Mouse (Mus musculus) hindbrain, embryonic 13.5 days (tissue): ENCODE data around the gene Dthd1. TPM values are rescaled to one million over a fixed set of nuclear protein-coding genes. Genes with fewer than 3 reads are reported as not detected.

Experiments
- ATAC-seq: fragments of 200-750 bp; cut with Nextera tagmentation; 2 replicates; pipeline ENCODE4 v1.8.0; 2017; ENCODE audit warnings: moderate TSS enrichment; ENCODE audit not compliant: low FRiP score
- H3K27ac ChIP-seq: fragments of 300-500 bp; sonication (generic); 2 replicates; pipeline ENCODE4 v1.5.1; 2015; ENCODE audit warnings: inconsistent platforms, mild to moderate bottlenecking, moderate library complexity
- H3K27me3 ChIP-seq: fragments of 300-500 bp; sonication (generic); 2 replicates; pipeline ENCODE4 v1.6.1; 2015; ENCODE audit warnings: mild to moderate bottlenecking, inconsistent platforms
- H3K36me3 ChIP-seq: fragments of 300-500 bp; sonication (generic); 2 replicates; pipeline ENCODE4 v1.6.1; 2015; ENCODE audit warnings: mild to moderate bottlenecking, inconsistent platforms
- H3K4me1 ChIP-seq: fragments of 300-500 bp; sonication (generic); replicated peaks from 2 replicates; pipeline ENCODE4 v1.6.1; 2015; ENCODE audit warnings: inconsistent platforms
- H3K4me2 ChIP-seq: fragments of 300-500 bp; sonication (generic); 2 replicates; pipeline ENCODE4 v1.6.1; 2015; ENCODE audit warnings: inconsistent platforms, mild to moderate bottlenecking, moderate library complexity
- H3K4me3 ChIP-seq: fragments of 300-500 bp; sonication (generic); 2 replicates; pipeline ENCODE4 v1.5.1; 2015; ENCODE audit warnings: mild to moderate bottlenecking, inconsistent platforms
- H3K9ac ChIP-seq: fragments of 300-500 bp; sonication (generic); 2 replicates; pipeline ENCODE4 v1.6.1; 2015; ENCODE audit warnings: mild to moderate bottlenecking, inconsistent platforms
- H3K9me3 ChIP-seq: fragments of 300-500 bp; sonication (generic); 2 replicates; pipeline ENCODE4 v1.6.1; 2016; ENCODE audit warnings: inconsistent platforms
- WGBS: fragments of 180-500 bp; shearing (Covaris S2); methylation state at CpG from one replicate; pipeline ENCODE4 v1.1.7; 2015; 5-methylcytosine and 5-hydroxymethylcytosine counted together
- polyA plus RNA-seq: library from polyadenylated mRNA; unstranded; fragments of >200 nt; fragmentation: Nextera tagmentation; extraction: Ambion mirVana; gene quantifications from 2 replicates; pipeline ENCODE4 v1.2.1, GENCODE M21; 2015

The Dthd1 gene
- polyA plus RNA-seq, 1 experiment from 2014 or later, result not detected

DNA sequence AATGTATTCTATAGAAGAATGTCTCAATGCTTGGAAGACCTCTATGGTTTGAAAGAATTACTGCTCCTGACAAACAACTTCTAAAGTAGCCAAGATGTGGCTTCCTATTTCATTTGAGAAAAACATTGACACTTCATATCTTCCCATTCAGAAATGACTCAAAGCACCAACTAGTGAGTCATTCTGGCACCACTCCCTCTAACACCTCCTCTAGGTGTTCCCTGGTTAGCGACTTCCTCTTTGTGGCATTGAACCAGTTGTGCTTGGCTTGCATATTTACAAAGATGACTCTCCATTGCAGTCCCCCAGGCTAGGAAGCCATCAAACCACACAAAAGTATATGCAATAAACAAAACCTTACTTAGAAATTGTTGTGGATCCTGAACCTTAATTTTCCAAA lies 2.1 kb downstream of the Dthd1 start:
- H3K36me3 ChIP-seq, result no peaks in the 10 kb centered on the region
- no peaks in the 10 kb centered on the region for H3K27me3 ChIP-seq
- 84% methylated on average over 1 of the region's 1 CpGs for WGBS
- no peak overlapping the region for H3K4me2 ChIP-seq
- no peak overlapping the region for H3K27ac ChIP-seq
- no peaks in the 10 kb centered on the region for H3K9me3 ChIP-seq
- no peaks in the 10 kb centered on the region for H3K4me1 ChIP-seq
- H3K9ac ChIP-seq, result no peak overlapping the region
- no peak for ATAC-seq
- H3K4me3 ChIP-seq, result no peak overlapping the region

DNA sequence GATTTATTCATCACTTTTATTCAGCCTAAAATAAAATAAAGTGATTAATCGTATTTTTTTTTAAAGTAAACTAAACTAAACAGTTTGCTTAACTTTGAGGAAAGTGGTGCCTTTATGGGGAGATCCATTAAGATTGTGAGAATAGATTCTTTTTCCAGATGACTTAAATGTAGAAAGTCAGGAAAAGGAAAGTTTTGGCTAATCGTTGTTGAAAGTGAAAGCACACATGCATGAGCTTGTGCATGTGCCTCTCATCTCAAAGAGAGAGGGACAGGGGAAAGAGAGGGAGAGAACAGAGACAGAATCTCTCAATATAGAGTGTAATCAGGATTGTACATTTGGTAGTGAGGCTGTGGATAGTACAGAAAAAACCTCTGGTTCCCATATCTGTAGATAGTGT lies 5.9 kb downstream of the Dthd1 start:
- Histone ChIP-seq H3K9me3 (no peaks in the 10 kb centered on the region), H3K36me3 (no peaks in the 10 kb centered on the region), H3K27ac (no peak overlapping the region), H3K4me2 (no peak overlapping the region), H3K9ac (no peak overlapping the region), H3K27me3 (no peaks in the 10 kb centered on the region), H3K4me3 (no peak overlapping the region), H3K4me1 (no peaks in the 10 kb centered on the region)
- WGBS, result 84% methylated on average over 2 of the region's 2 CpGs
- ATAC-seq, result no peak

DNA sequence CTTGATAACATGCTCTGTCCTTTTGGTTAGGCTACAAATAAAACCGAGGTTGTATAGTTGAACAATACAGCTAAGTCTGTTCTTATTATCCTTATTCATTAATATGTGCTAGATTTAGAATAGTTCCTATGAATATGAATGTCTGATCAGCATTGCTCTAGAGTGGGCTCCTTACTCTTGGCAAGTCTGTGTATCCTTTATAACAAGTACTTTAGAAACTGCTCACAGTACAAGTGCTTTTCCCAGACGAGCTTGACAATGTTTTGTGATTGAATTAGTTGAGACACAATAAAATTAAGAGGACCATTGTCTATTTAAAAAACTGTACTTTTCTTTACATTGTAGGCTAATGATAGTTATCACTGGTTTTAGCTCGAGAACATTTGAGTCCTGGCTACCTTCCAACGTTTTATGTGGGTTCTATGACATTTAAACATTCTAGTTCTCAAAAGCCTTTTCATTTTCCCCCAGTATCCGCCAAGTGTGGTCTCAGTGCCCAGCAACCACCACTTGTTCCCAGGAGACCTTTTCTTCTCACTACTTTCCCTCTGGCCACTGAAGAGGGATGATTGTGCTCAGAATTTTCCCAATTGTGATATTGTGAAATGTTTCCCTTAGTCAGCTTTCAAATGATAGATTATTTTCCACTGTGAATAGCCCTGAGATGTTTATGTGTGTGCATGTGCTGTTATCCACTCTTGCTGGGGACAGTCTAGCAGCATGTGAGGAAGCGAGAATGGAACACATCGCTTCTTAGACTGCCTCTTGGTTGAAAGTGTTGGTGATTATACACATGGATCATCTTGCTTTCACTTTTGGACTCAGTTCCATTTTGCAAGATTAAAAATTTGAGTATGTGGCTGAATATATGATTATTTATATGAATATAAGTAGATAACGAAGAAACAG lies 7.0 kb downstream of the Dthd1 start:
- ATAC-seq, result no peak
- 73% methylated on average over 8 of the region's 8 CpGs for WGBS
- H3K27me3 ChIP-seq, result no peaks in the 10 kb centered on the region

GRCm38 (mm10) chr5:62842955-62843730 lies 29.5 kb downstream of the Dthd1 start:
- H3K4me1 ChIP-seq, result no peaks in the 10 kb centered on the region
- no peaks in the 10 kb centered on the region for H3K27me3 ChIP-seq
- WGBS, result 94% methylated on average over 3 of the region's 3 CpGs
- no peaks in the 10 kb centered on the region for H3K36me3 ChIP-seq
- no peak for ATAC-seq
- no peak overlapping the region for H3K4me3 ChIP-seq
- H3K27ac ChIP-seq, result no peak overlapping the region
- H3K9ac ChIP-seq, result no peak overlapping the region
- H3K4me2 ChIP-seq, result no peak overlapping the region
- H3K9me3 ChIP-seq, result no peaks in the 10 kb centered on the region

More for the DNA sequence above, 7.0 kb downstream of the Dthd1 start:
- Histone ChIP-seq H3K9ac (no peak overlapping the region), H3K4me3 (no peak overlapping the region), H3K4me2 (no peak overlapping the region), H3K27ac (no peak overlapping the region), H3K4me1 (no peaks in the 10 kb centered on the region), H3K36me3 (no peaks in the 10 kb centered on the region), H3K9me3 (no peaks in the 10 kb centered on the region)

GRCm38 (mm10) chr5:62846571-62847131 lies 33.0 kb downstream of the Dthd1 start:
- ATAC-seq, result no peak
- no peak overlapping the region for H3K9ac ChIP-seq
- no peak overlapping the region for H3K4me3 ChIP-seq
- no peaks in the 10 kb centered on the region for H3K36me3 ChIP-seq
- WGBS, result 88% methylated on average over 6 of the region's 6 CpGs
- H3K4me2 ChIP-seq, result no peak overlapping the region
- no peaks in the 10 kb centered on the region for H3K27me3 ChIP-seq
- no peak overlapping the region for H3K27ac ChIP-seq
- H3K9me3 ChIP-seq, result no peaks in the 10 kb centered on the region
- H3K4me1 ChIP-seq, result no peaks in the 10 kb centered on the region

DNA sequence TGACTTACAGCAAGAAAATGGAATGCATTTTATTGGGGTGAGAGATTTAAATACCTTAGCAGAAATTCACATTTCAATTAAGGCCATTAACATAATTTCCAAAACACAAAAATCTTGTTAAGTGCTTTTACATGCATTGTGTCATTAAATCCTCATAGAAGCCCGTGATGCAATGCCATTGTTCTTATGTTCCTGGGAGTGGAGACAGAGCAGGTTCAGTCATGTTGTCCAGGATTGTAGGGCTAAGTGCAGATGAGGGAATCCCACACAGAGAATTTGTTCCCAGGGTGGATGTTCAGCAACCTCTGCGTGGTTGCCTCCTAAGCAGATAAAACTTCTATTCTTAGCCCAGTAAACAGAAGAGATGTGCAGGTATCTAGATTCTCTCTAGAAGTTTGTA lies 37.7 kb downstream of the Dthd1 start:
- no peak for ATAC-seq
- 81% methylated on average over 2 of the region's 2 CpGs for WGBS
- H3K4me3 ChIP-seq, result no peak overlapping the region
- H3K9ac ChIP-seq, result no peak overlapping the region
- H3K27me3 ChIP-seq, result no peaks in the 10 kb centered on the region
- H3K4me1 ChIP-seq, result no peaks in the 10 kb centered on the region
- no peak overlapping the region for H3K27ac ChIP-seq
- H3K4me2 ChIP-seq, result no peak overlapping the region
- H3K9me3 ChIP-seq, result no peaks in the 10 kb centered on the region
- no peaks in the 10 kb centered on the region for H3K36me3 ChIP-seq

DNA sequence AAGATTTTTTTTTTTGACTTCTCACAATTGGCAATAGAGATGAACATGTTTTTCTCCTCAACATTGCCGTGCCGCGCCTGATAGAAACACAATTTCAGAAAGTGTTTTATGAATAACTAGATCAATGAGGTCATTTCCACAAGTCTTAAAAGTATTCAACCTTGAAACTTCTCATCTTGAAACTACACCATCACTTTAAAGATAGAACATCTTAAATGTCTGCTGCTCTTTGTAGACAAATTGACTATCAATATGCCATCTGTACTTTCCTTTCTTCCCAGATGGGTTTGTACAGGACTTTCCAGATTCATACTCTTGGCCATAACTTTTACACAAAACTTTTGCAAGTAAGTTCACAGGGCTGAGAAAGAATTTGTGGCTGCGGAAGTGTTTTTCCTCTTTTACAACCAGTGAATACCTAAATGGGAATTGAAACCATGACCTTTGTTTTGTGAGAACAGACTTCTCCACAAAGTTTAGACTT lies 40.8 kb downstream of the Dthd1 start:
- WGBS, result 98% methylated on average over 4 of the region's 4 CpGs
- no peaks in the 10 kb centered on the region for H3K36me3 ChIP-seq
- no peak overlapping the region for H3K9ac ChIP-seq
- no peak overlapping the region for H3K4me3 ChIP-seq
- no peaks in the 10 kb centered on the region for H3K27me3 ChIP-seq
- H3K4me1 ChIP-seq, result no peaks in the 10 kb centered on the region
- no peak for ATAC-seq
- H3K4me2 ChIP-seq, result no peak overlapping the region
- H3K27ac ChIP-seq, result no peak overlapping the region
- no peaks in the 10 kb centered on the region for H3K9me3 ChIP-seq

DNA sequence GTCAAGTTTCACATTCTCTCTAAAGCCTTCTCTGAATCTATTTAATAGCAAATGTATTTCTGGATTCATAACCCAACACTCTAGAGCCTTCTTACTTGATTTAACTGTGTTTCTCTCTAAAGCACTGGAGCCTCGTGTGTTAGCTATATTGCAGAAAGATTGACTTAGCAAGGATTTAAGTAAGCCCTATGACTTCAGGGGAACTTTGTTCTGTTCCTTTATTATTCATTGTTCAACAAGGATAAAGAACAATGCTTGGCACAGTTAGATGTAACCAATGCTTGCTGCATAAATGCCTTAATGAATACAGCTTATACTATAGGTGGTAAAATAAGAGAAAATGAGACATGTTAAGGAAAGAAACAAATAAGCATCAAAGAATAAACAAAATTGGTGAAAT lies 43.9 kb downstream of the Dthd1 start:
- 86% methylated on average over 1 of the region's 1 CpGs for WGBS
- Histone ChIP-seq H3K9ac (no peak overlapping the region), H3K36me3 (no peaks in the 10 kb centered on the region), H3K4me2 (no peak overlapping the region), H3K27me3 (no peaks in the 10 kb centered on the region), H3K27ac (no peak overlapping the region), H3K9me3 (no peaks in the 10 kb centered on the region), H3K4me3 (no peak overlapping the region), H3K4me1 (no peaks in the 10 kb centered on the region)
- no peak for ATAC-seq

- 87% methylated on average over 2 of the region's 2 CpGs for WGBS
- Histone ChIP-seq H3K27me3 (no peaks in the 10 kb centered on the region), H3K27ac (no peak overlapping the region), H3K9ac (no peak overlapping the region), H3K4me2 (no peak overlapping the region), H3K4me1 (no peaks in the 10 kb centered on the region), H3K9me3 (no peaks in the 10 kb centered on the region), H3K36me3 (no peaks in the 10 kb centered on the region), H3K4me3 (no peak overlapping the region)
- ATAC-seq, result no peak
These were observed 44.7 kb downstream of the Dthd1 start for GRCm38 (mm10) chr5:62858282-62858681.

DNA sequence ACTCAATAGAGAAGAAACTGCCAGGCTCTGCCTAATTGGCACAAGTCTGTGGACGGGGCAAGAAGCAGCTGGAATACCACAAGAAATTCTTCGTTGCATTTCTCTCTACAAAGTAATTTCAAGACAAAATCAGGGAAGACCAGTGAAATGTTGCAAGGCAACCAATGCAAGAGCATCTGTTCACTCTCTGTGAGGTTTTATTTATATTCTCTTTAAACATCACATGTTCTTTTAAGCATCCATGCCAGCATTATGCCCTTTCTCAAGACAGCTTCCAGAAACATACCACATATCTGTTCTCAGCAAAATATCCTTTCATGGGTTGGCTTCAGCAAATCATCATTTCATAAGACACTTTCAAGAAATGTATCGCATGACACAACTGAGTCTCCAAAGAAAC lies 50.7 kb downstream of the Dthd1 start:
- H3K27me3 ChIP-seq, result no peaks in the 10 kb centered on the region
- ATAC-seq, result no peak
- H3K4me3 ChIP-seq, result no peak overlapping the region
- no peaks in the 10 kb centered on the region for H3K4me1 ChIP-seq
- 81% methylated on average over 3 of the region's 3 CpGs for WGBS
- no peak overlapping the region for H3K4me2 ChIP-seq
- no peak overlapping the region for H3K27ac ChIP-seq
- H3K9ac ChIP-seq, result no peak overlapping the region
- H3K36me3 ChIP-seq, result no peaks in the 10 kb centered on the region
- no peaks in the 10 kb centered on the region for H3K9me3 ChIP-seq

GRCm38 (mm10) chr5:62867003-62867402 lies 53.4 kb downstream of the Dthd1 start:
- Histone ChIP-seq H3K4me3 (no peak overlapping the region), H3K27me3 (no peaks in the 10 kb centered on the region), H3K4me2 (no peak overlapping the region), H3K4me1 (no peaks in the 10 kb centered on the region), H3K36me3 (no peaks in the 10 kb centered on the region), H3K27ac (no peak overlapping the region), H3K9ac (no peak overlapping the region), H3K9me3 (no peaks in the 10 kb centered on the region)
- no peak for ATAC-seq

DNA sequence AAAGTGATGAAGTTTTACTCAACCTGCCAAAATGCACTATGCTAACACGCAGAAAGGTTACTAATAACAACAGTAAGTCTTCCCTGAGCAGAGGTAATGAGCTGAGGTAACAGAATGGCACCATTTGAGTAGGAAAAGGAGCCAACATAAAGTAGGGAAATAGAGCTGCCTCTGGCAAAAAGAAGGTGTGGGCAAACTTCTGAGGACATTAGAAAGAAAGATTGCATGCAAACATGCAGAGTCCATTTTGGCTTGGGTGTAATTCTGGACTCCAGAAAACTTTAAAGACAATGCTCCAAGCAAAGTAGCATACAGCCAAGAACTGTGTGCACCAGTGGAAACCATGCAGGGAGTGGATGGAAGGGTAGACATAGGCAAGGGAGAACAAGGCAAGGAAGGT lies 65.9 kb downstream of the Dthd1 start:
- Histone ChIP-seq H3K9me3 (no peaks in the 10 kb centered on the region), H3K4me1 (no peaks in the 10 kb centered on the region), H3K36me3 (no peaks in the 10 kb centered on the region), H3K27me3 (no peaks in the 10 kb centered on the region), H3K4me2 (no peak overlapping the region), H3K27ac (no peak overlapping the region), H3K4me3 (no peak overlapping the region), H3K9ac (no peak overlapping the region)
- no peak for ATAC-seq
- 76% methylated on average over 1 of the region's 1 CpGs for WGBS
